Comparison of ENCODE assay signal across 9 mouse cellular contexts in the genomic region with DNA sequence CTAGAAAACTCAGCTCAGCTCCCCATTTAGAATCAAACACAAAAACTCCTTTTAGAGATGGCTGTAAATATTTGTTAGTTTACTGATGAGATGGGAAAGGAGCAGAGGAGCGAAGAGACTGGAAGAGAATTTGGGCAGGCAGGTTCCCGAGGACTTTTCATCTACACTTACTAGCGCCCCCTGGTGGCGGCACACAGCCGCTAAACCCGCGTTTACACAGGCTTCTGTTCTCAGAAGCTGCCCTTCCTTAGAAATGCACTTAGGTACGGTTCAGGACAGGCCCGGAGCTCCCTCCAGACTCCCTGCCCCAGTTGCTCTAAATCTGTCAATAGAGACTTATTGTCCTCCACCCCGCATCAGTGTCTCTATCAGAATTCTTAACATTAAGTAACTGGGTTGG.
DNase-seq lines count a peak whose midpoint lies in the region; ATAC-seq and TF ChIP-seq lines count a peak whose summit lies in the region.
"Had no signal": no experiment of that assay in that cellular context is flagged by ENCODE, and none has a peak within 500 bp of the region (broad histone marks: within the 10 kb centered on the region; RNA-seq: fewer than 3 reads in every experiment).

No protein-coding gene starts in this region.

- no peak for ATAC-seq in liver, embryonic 12.5 days
- peak; percentile 55 for ATAC-seq in limb, embryonic 14.5 days (ENCODE audit: low FRiP score, low read depth)
- peak; percentile 61 for ATAC-seq in neural tube, embryonic 14.5 days (ENCODE audit: low read depth)

- H3K27ac ChIP-seq in liver, embryonic 12.5 days: no peak overlapping the region
- H3K27ac ChIP-seq in limb, embryonic 14.5 days (replicated peaks; ENCODE audit: low read depth, low read length): no peak overlapping the region
- H3K27ac ChIP-seq in neural tube, embryonic 14.5 days (ENCODE audit: low read depth, low read length): no peak overlapping the region
- no peak overlapping the region for H3K27ac ChIP-seq in testis, adult 2 months (ENCODE audit: control insufficient read depth, insufficient read depth, low read depth, low read length)
- H3K27ac ChIP-seq: neural tube, embryonic 12.5 days had no signal

- H3K4me3 ChIP-seq in liver, embryonic 12.5 days: no peak overlapping the region
- no peak overlapping the region for H3K4me3 ChIP-seq in limb, embryonic 14.5 days (replicated peaks; ENCODE audit: low read length)
- no peak overlapping the region for H3K4me3 ChIP-seq in neural tube, embryonic 14.5 days (ENCODE audit: low read depth, low read length)
- no peak overlapping the region for H3K4me3 ChIP-seq in testis, adult 2 months (ENCODE audit: control insufficient read depth, low read depth, low read length)
- H3K4me3 ChIP-seq: neural tube, embryonic 12.5 days had no signal

- H3K9ac ChIP-seq in liver, embryonic 12.5 days: no peak overlapping the region
- H3K9ac ChIP-seq in limb, embryonic 14.5 days (ENCODE audit: low read depth, low read length, severe bottlenecking): no peak overlapping the region
- no peak overlapping the region for H3K9ac ChIP-seq in neural tube, embryonic 14.5 days (replicated peaks; ENCODE audit: low read depth, low read length)
- H3K9ac ChIP-seq: neural tube, embryonic 12.5 days had no signal

- H3K36me3 ChIP-seq in liver, embryonic 12.5 days: no peaks in the 10 kb centered on the region
- H3K36me3 ChIP-seq in limb, embryonic 14.5 days (ENCODE audit: control insufficient read depth, insufficient read depth, low read length): no peaks in the 10 kb centered on the region
- H3K36me3 ChIP-seq in neural tube, embryonic 14.5 days (ENCODE audit: control insufficient read depth, insufficient read depth, low read length): no peaks in the 10 kb centered on the region
- H3K36me3 ChIP-seq in testis, adult 2 months (ENCODE audit: control insufficient read depth, insufficient read depth, low read length): no peaks in the 10 kb centered on the region
- H3K36me3 ChIP-seq: neural tube, embryonic 12.5 days had no signal

- peaks cover 3% of the 10 kb centered on the region; the same call in 1 of the 2 replicates for H3K4me1 ChIP-seq in liver, embryonic 12.5 days
- H3K4me1 ChIP-seq in limb, embryonic 14.5 days (ENCODE audit: control insufficient read depth, insufficient read depth, low read length): no peaks in the 10 kb centered on the region
- H3K4me1 ChIP-seq in neural tube, embryonic 14.5 days (ENCODE audit: control insufficient read depth, insufficient read depth, low read length): no peaks in the 10 kb centered on the region
- peaks cover 3% of the 10 kb centered on the region; the same call in 1 of the 2 replicates for H3K4me1 ChIP-seq in testis, adult 2 months (ENCODE audit: control insufficient read depth, insufficient read depth, low read length)
- H3K4me1 ChIP-seq: neural tube, embryonic 12.5 days had no signal

- TF ChIP-seq POLR2A in limb, embryonic 14.5 days (IDR thresholded peaks at IDR 0.05; ENCODE audit: borderline replicate concordance, extremely low read depth, insufficient read depth, insufficient read length): no peak
- TF ChIP-seq POLR2A in testis, adult 2 months (IDR thresholded peaks at IDR 0.05; ENCODE audit: control insufficient read depth, low read depth, low read length): no peak

- H3K9me3 ChIP-seq in liver, embryonic 12.5 days (replicated peaks): no peaks in the 10 kb centered on the region
- no peaks in the 10 kb centered on the region for H3K9me3 ChIP-seq in limb, embryonic 14.5 days (ENCODE audit: control insufficient read depth, low read length)
- no peaks in the 10 kb centered on the region for H3K9me3 ChIP-seq in neural tube, embryonic 14.5 days (ENCODE audit: control insufficient read depth, low read length)

- 9% methylated on average over 10 of the region's 10 CpGs for WGBS in liver, embryonic 12.5 days (ENCODE audit: insufficient replicate concordance)
- WGBS in limb, embryonic 14.5 days: 12% methylated on average over 10 of the region's 10 CpGs
- 6% methylated on average over 10 of the region's 10 CpGs for WGBS in neural tube, embryonic 14.5 days

- H3K4me2 ChIP-seq in liver, embryonic 12.5 days: no peak overlapping the region
- no peak overlapping the region for H3K4me2 ChIP-seq in limb, embryonic 14.5 days (replicated peaks; ENCODE audit: low read depth, low read length, severe bottlenecking)
- no peak overlapping the region for H3K4me2 ChIP-seq in neural tube, embryonic 14.5 days (ENCODE audit: low read depth, low read length)
- H3K4me2 ChIP-seq: neural tube, embryonic 12.5 days had no signal

- no peaks in the 10 kb centered on the region for H3K27me3 ChIP-seq in liver, embryonic 12.5 days (replicated peaks)
- H3K27me3 ChIP-seq in limb, embryonic 14.5 days (ENCODE audit: control insufficient read depth, insufficient read depth, low read length): no peaks in the 10 kb centered on the region
- H3K27me3 ChIP-seq in neural tube, embryonic 14.5 days (ENCODE audit: control insufficient read depth, insufficient read depth, low read length): peaks cover 6% of the 10 kb centered on the region
- H3K27me3 ChIP-seq in testis, adult 2 months (ENCODE audit: control insufficient read depth, insufficient read depth, low read length): no peaks in the 10 kb centered on the region

- TF ChIP-seq CTCF in testis, adult 2 months (IDR thresholded peaks at IDR 0.05; ENCODE audit: control insufficient read depth, insufficient read depth, insufficient replicate concordance, low read depth, low read length): peak; percentile 88

- DNase-seq in liver: peak; percentile 75
- DNase-seq in cerebellum, postnatal 25 days: peak; percentile 79 to 89
- peak; percentile 87 for DNase-seq in gastrocnemius, postnatal 10 days
- peak; percentile 76 for DNase-seq in kidney, adult 9 months
- peak; percentile 76 for DNase-seq in limb, embryonic 14.5 days (ENCODE audit: low spot score)
